Comparison of ENCODE assay signal across 12 mouse cellular contexts in genomic region chr12:34916995-34917394, GRCm38 (mm10). TPM values are rescaled to one million over a fixed set of nuclear protein-coding genes. Genes with fewer than 3 reads are reported as not detected.
DNase-seq lines count a peak whose midpoint lies in the region; ATAC-seq lines count a peak whose summit lies in the region.
"Had no signal": no experiment of that assay in that cellular context is flagged by ENCODE, and none has a peak within 500 bp of the region (broad histone marks: within the 10 kb centered on the region; RNA-seq: fewer than 3 reads in every experiment).

TSS of gene Hdac9 (minus strand) at chr12:34917095.

- H3K9ac ChIP-seq in hindbrain, embryonic 13.5 days: no peak within 1 kb of the TSS
- no peak within 1 kb of the TSS for H3K9ac ChIP-seq in forebrain, embryonic 16.5 days (replicated peaks; ENCODE audit: low read depth, low read length)
- H3K9ac ChIP-seq: embryonic facial prominence, embryonic 12.5 days had no signal

- WGBS in hindbrain, embryonic 10.5 days: 47% methylated on average over 1 of the region's 1 CpGs
- WGBS in hindbrain, embryonic 13.5 days: 35% methylated on average over 1 of the region's 1 CpGs
- WGBS in forebrain, embryonic 16.5 days: 44% methylated on average over 1 of the region's 1 CpGs

- H3K27ac ChIP-seq in hindbrain, embryonic 10.5 days: no peak within 1 kb of the TSS
- no peak within 1 kb of the TSS for H3K27ac ChIP-seq in hindbrain, embryonic 13.5 days
- H3K27ac ChIP-seq in forebrain, embryonic 16.5 days (ENCODE audit: low read length): no peak within 1 kb of the TSS
- H3K27ac ChIP-seq: embryonic facial prominence, embryonic 12.5 days; kidney, postnatal 0 days had no signal

- H3K27me3 ChIP-seq in hindbrain, embryonic 10.5 days (ENCODE audit: insufficient read depth, poor library complexity, severe bottlenecking): no peaks in the 10 kb centered on the region
- H3K27me3 ChIP-seq in hindbrain, embryonic 13.5 days: no peaks in the 10 kb centered on the region
- no peaks in the 10 kb centered on the region for H3K27me3 ChIP-seq in forebrain, embryonic 16.5 days (replicated peaks; ENCODE audit: control insufficient read depth, insufficient read depth, low read length)
- H3K27me3 ChIP-seq: embryonic facial prominence, embryonic 12.5 days had no signal

- H3K9me3 ChIP-seq in hindbrain, embryonic 10.5 days: no peaks in the 10 kb centered on the region
- no peaks in the 10 kb centered on the region for H3K9me3 ChIP-seq in hindbrain, embryonic 13.5 days
- H3K9me3 ChIP-seq in forebrain, embryonic 16.5 days (ENCODE audit: control insufficient read depth, low read length): no peaks in the 10 kb centered on the region
- H3K9me3 ChIP-seq: embryonic facial prominence, embryonic 12.5 days had no signal

- no peak for ATAC-seq in hindbrain, embryonic 13.5 days (ENCODE audit: low FRiP score)
- no peak for ATAC-seq in forebrain, embryonic 16.5 days

- H3K36me3 ChIP-seq in hindbrain, embryonic 10.5 days: no peaks in the 10 kb centered on the region
- H3K36me3 ChIP-seq in hindbrain, embryonic 13.5 days: no peaks in the 10 kb centered on the region
- H3K36me3 ChIP-seq in forebrain, embryonic 16.5 days (ENCODE audit: control insufficient read depth, insufficient read depth): no peaks in the 10 kb centered on the region
- H3K36me3 ChIP-seq: embryonic facial prominence, embryonic 12.5 days had no signal

- no peak within 1 kb of the TSS for H3K4me3 ChIP-seq in hindbrain, embryonic 10.5 days
- no peak within 1 kb of the TSS for H3K4me3 ChIP-seq in hindbrain, embryonic 13.5 days
- H3K4me3 ChIP-seq in forebrain, embryonic 16.5 days (replicated peaks; ENCODE audit: low read length): no peak within 1 kb of the TSS
- H3K4me3 ChIP-seq: embryonic facial prominence, embryonic 12.5 days; myocyte had no signal

- peak; percentile 12 for DNase-seq in hindbrain, embryonic 10.5 days (ENCODE audit: low spot score)
- no peak for DNase-seq in heart, postnatal 14 days
- DNase-seq in left cerebral cortex, postnatal 25 days (ENCODE audit: low spot score in 2 of 2): no peak
- no peak for DNase-seq in natural killer cell, adult 2 months (ENCODE audit: low spot score in 2 of 2)
- DNase-seq in Muller cell, postnatal 12 days (ENCODE audit: inconsistent ontology term): no peak
- no peak for DNase-seq in cerebellum, adult 11-12 months
- DNase-seq: lung, adult 18-20 months had no signal

- H3K4me2 ChIP-seq in hindbrain, embryonic 13.5 days: no peak within 1 kb of the TSS
- H3K4me2 ChIP-seq in forebrain, embryonic 16.5 days (ENCODE audit: low read length): no peak within 1 kb of the TSS
- H3K4me2 ChIP-seq: embryonic facial prominence, embryonic 12.5 days had no signal

- peaks cover 6% of the 10 kb centered on the region for H3K4me1 ChIP-seq in hindbrain, embryonic 10.5 days (replicated peaks)
- H3K4me1 ChIP-seq in hindbrain, embryonic 13.5 days (replicated peaks): no peaks in the 10 kb centered on the region
- no peaks in the 10 kb centered on the region for H3K4me1 ChIP-seq in forebrain, embryonic 16.5 days (replicated peaks; ENCODE audit: control insufficient read depth, insufficient read depth, low read length)
- H3K4me1 ChIP-seq: embryonic facial prominence, embryonic 12.5 days had no signal

- intact Hi-C loops in heart, postnatal 14 days (cut with DNase I): no loop called here
- intact Hi-C loops in left cerebral cortex, postnatal 25 days (cut with DNase I): loop anchor here (10.0 kb wide), 1 partner anchor 268 kb away; no protein-coding TSS in a partner anchor

RNA-seq across cellular contexts. Expression of gene Hdac9, which starts in this region (rescaled TPM):
- 8.2 and 10.1 TPM in 2 replicates for polyA plus RNA-seq in hindbrain, embryonic 10.5 days (2016; fragmentation: Nextera tagmentation; extraction: Ambion mirVana)
- polyA plus RNA-seq in hindbrain, embryonic 13.5 days (2015; fragmentation: Nextera tagmentation; extraction: Ambion mirVana): 9.8 and 10.2 TPM in 2 replicates
- polyA plus RNA-seq in forebrain, embryonic 16.5 days (2015; fragmentation: Nextera tagmentation; extraction: Ambion mirVana): 13.6 and 16.4 TPM in 2 replicates
- total RNA-seq in heart, postnatal 14 days (2021): 10 to 100 TPM; 17.0 to 21.0 TPM
- 10 to 100 TPM; 55.4 to 55.6 TPM for total RNA-seq in left cerebral cortex, postnatal 25 days (2021)
